Mouse (Mus musculus) cerebellum, adult 18-20 months (tissue): ENCODE measurements around the gene 1700001K19Rik.
"Not testable (repeated sequence)": the region's sequence is repeated elsewhere in the genome, so short reads cannot be mapped to it uniquely, and the experiment has no call there.

Source experiments
- DNase-seq, 2 experiments: peaks; one replicate each; pipeline ENCODE4 v3.0.0; 2021

1700001K19Rik gene

DNA sequence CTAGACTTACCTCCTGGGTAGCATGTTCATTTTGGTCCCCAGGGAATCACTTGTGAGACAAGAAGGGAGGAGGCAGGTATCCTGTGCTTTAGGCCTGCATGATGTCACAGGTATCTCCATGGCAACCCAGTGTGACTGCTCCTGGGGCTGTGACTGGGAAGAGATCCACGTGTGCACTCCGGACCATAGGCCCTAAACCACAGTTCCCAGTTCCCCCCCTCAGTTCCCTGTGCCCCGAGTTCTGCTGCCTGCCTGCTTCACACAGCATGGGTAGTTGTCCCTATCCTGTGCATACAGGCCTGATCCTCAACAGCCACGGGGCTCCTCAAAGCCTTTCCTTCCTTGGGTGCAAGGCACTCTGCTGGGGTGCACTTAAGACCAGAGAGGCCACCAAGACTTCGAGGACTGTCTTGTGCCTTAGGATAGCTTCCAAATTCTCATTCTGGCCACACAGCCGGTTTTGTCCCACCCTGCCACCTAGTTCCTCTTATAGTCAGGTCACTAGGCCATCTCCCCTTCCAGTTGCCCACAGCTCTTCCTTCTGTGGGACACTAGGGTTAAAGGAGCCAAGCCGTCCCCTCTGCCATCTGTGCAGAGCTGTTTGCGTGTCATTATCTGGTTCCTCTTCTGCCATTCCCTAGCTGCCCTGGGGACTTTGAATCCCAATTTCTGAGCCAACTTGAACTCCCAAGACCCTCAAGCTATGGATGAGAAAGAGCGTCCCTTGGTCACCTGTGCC is at the start of gene 1700001K19Rik:
1700001K19Rik (minus strand) TSS at position 59 of the 739 bp plus-strand sequence.
- no peak for DNase-seq

DNA sequence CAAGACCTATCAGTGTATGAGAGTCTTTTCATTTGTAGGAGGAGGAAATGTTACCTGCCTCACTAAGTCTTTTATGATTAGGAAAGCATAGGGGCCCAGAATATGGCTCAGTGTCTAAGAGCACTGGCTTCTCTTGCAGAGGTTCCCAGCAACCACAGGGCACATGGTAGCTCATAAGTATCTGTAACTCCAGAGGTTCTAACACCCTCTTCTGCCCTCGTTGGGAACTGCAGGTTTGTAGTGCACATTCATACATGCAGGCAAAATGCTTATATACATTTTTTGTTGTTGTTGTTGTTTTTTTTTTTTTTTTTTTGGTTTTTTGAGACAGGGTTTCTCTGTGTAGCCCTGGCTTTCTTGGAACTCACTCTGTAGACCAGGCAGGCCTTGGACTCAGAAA is 44.0 kb upstream of the 1700001K19Rik start:
- no peak for DNase-seq

DNA sequence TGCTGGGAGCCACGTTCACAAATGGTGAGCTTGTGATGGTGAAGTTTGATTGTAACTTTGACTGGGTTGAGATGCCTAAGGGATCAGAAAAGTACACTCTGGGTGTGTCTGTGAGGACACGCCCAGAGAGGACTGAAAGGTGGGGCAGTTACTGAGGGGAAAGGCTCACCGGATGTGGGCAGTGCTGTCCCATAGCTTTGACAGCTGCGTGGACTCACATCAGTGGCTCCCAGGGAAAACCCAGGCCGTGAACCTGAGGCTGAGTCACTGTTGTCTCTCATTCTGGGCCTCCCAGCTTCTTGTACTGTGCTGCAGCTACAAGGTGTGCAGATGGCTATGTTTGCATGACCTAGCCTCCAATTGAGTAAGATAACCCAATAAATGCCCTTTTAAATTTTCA is 43.1 kb upstream of the 1700001K19Rik start:
- DNase-seq: no peak

DNA sequence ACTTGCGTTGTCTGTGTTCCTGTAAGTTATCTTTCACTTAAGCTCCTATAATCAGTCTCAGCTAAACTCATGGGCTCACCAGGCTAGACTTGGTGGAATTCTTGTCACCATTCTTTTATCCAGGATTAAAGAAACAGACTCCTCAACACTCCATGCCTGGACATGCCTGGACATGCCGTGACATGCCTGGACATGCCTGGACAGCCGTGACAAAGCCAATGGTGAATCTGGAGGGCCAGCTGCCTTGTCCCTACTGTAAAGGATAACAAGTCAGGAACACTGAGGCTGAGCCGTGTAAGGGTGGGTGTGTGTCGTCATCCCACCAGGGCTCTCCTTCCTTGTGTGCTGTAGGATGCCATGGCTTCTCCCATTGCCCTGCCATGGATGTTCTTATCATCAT is 42.6 kb upstream of the 1700001K19Rik start:
- no peak for DNase-seq

DNA sequence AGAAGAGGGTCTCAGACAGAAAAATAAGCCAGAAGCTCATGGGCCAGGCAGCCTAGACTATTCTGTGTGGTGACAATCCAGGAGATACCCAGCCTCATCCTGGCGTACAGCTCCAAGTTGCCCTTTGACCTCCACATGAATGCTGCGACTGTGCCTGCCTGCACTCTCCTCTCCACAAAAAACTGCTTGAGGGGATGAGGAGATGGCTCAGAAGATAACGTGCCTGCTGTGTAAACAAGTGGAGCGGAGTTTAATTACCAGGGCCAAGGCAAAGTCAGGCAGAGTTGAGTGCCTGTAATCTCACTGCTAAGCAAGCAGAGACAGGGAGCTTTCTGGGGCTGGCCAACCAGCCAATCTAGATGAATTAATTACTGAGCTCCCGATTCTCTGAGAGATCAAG is 33.6 kb upstream of the 1700001K19Rik start:
- DNase-seq: no peak

DNA sequence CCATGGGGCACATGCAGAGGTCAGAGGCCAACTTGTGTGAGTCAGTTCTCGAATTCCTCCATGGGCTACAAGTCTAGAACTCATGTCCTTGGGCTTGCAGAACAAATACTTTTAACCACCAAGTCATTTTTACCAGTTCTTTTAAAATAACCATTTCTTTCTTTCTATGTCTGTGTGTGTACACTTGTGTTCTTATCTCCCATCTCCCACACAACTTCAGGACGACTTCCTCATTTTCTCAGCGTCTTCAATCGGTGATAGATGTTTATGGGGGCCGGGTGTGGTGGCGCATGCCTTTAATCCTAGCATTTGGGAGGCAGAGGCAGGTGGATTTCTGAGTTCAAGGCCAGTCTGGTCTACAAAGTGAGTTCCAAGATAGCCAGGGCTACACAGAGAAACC is 31.8 kb upstream of the 1700001K19Rik start:
- DNase-seq: no peak

DNA sequence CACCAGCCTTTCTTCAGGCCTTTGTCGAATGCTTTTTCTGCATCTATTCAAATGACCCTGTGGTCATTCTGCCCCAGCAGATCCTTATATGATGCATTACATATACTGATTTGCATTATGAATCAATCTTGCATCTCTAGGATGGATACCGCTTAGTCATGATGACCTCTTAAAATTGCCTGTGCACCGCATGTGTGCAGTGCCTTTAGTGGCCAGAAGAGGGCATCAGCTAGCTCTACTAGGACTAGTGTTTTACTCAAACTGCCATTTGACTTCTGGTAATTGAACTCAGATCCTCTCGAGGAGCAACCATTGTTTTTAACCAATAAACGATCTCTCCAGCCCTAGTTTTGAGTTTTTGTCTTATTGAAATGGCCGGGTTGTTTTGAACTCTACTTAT is 31.4 kb upstream of the 1700001K19Rik start:
- no peak for DNase-seq

DNA sequence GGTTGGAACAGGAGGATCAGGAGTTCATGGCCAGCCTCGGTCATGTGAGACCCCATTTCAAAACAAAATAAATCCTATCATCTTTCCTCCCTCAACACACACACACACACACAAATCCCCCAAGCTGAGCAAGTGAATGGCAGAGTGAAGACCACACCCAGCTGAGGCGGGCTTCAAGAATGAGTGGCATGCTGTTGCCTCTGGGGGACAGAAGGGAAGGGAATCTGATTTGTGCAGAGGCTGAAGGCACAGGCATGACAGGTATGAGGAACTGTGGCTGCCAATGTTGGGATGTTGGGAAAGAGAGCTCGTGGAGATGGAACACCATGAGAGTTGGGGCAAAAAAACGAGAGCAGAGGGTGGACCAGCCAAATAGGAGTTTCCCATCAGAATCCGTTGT is 28.9 kb upstream of the 1700001K19Rik start:
- DNase-seq: no peak

DNA sequence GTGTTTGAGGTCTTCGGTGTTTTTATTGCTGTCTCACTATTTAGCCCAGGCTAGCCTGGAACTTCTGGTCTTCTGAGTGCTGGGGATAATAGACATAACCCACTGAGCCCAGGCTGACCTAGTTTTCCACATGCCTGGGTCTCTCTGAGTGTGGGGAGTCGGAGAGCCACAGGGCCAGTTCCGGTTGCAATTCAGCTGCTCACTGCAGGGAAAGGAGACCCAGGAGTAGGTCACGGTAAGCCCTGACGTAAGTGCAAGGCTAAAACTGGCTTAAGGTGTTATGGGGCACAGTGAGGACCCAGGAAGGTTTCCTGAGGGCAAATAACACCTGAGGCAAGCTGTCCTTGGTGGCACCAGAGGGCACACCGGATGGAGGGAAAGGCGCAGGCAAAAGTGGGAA is 25.0 kb upstream of the 1700001K19Rik start:
- DNase-seq: no peak

DNA sequence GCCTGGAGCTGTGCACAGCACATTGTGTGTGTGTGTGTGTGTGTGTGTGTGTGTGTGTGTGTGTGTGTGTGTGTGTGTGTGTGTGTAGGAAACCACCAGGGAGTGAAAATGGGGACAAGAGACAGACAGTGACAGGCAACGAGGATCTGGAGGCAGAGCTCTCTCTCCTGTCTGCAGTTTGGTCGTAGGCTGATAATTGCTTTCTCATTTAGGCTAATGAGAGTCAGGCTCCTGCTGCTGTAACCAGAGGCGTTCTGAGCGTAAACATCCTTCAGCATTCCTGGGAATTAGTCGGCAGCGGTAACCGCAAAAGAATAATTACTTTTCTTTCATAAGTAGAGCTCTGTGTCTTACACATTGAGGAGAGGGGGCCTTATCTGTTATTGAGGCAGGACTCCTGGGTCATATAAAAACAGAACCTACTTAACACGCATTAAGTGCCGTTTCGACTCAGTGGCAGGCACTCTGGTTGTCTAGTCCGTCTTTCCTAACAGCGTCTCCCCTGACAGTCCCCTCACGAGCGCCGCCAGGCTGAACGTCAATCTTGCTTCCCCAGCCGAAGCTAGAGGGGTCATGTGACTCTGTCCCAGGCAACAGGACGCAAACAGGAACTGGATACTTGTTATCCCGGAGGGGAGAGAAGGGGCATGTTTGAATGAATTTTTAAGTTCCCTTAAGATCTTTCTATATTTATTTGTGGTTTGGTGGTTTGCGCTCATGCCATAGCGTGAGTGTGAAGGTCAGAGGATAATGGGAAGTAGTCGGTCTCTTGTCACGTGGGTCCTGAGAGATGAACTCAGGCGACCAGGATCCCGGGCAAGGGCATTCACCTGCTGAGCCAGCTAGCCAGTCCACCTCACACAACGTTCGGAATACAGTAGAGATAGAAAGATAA is 24.2 kb upstream of the 1700001K19Rik start:
- DNase-seq: peak; percentile 53 to 54

DNA sequence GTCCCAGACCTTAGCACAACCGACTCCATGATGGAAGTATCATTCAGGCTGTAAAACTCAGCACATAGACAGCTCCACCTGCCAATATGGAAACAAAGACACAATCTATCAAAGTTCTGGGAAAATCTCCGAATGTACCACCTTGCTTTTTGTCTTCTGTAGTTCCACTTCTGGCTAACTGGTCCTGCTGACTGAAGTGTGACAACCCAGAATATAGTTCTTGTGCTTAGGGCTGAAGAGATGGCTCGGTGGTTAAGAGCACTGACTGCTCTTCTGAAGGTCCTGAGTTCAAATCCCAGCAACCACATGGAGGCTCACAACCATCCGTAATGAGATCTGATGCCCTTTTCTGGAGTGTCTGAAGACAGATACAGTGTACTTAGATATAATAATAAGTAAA is 23.0 kb upstream of the 1700001K19Rik start:
- DNase-seq: not testable (repeated sequence)

DNA sequence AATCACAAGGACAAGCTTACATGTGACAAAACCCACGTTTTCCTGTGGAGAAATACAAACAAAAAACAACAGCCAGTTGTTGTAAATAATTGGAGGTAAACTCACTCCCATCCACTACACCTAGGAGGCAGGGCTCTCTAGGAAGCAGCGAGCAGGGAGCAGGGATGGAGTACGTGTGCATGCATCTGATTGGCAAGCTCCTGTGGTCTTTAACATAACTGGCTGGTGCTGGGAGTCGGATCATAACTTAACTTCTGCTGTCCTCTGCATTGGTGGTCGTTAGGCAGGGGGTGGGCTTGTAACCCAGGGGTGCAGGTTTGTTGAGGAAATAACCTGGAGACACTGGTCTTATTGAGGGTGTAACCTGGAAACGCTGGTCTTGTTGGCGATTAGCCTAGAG is 21.3 kb upstream of the 1700001K19Rik start:
- DNase-seq: no peak

DNA sequence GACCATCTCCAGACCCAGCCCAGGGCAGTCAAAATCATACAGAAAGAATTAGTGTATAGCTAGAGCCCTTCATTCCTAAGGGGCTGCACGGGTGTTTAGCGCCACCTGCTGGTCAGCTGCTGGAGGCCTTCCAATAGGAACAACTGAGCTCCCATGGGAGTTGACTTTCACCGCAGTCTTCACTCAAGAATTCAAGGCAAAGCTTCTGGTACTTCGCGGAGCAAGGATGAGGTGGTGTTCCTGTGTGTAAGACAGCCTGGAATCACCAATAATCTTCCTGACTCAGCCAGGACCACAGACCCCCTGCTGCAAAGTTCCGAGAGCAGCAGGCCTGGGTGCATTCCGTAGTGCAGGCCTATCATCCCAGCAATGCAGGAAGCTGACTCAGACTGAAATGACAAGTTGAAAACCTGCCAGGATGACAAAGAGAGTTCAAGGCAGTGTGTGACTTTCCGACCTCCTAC is 20.6 kb upstream of the 1700001K19Rik start:
- DNase-seq: peak; percentile 82 to 87

DNA sequence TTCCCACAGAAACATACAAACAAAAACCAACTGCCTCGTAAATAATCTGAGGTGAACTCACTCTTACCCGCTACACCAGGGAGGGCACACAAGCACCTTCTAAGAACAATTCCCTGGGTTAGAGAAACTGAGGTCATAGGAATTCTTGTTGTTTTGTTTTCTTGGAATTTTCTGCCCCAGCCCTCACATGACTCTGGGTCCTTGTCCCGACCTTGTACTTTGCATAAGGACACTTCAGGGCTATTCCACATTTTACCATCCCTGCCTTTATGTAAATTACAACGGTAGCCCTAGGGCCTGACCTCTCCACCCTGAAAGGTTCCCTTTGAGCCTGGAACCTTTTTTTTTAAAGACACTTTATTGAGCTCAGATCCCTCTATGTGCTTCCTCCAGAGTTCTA is 20.1 kb upstream of the 1700001K19Rik start, which contains the start of gene Hsp90aa1:
Hsp90aa1 (minus strand) TSS at position 173 of the 400 bp plus-strand sequence.
- no peak for DNase-seq

DNA sequence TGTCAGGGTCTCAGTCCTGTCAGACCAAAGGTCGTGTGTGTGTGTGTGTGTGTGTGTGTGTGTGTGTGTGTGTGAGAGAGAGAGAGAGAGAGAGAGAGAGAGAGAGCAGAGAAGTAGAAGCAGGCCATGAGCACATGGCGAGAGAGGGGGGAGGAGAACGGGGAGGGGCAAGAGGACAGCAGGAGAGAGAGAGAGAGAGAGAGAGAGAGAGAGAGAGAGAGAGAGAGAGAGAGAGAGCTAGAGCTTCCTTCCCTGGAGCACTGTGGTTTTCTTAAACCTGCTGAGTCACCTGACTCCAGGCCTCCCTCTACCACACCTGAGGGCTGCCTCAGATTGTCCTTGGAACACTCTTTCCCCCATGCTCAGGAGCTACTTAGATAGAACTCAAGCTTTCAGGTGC is 18.9 kb upstream of the 1700001K19Rik start:
- DNase-seq: not testable (repeated sequence)

DNA sequence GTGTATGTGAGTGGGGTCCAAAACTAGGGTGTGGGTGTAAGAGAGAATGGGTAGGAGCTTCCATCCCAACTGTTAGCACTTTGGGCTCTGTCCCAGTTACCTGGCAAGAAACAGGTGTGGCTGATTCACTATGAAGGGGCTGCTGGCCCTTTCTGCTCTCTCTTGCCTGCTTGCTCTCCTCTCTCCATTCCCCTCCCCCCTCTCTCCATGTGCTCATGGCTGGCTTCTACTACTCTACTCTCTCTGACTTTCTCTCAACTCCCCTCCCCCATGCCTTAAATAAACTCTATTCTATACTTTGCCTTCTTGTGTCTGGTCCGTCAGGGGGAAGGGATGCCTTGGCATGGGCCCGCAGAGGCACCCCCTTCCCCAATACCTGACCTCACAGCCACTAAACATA is 18.3 kb upstream of the 1700001K19Rik start:
- no peak for DNase-seq

DNA sequence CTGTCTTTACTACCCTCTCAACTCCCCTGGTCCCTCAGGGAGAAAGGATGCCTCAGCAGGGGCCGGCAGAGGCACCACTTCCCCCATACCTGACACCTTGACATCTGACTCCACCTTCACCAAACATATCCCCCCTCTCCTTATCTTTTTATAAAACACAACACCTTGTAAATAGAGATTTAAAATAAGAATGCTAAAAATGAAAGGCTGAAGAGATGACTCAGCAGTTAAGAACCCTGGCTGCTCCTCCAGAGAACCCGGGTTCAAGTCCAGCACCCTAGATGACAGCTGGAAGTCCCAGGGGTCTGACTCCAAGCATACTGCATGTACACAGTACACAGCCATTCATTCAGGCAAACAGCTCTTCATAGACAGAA is 16.7 kb upstream of the 1700001K19Rik start:
- DNase-seq: no peak

DNA sequence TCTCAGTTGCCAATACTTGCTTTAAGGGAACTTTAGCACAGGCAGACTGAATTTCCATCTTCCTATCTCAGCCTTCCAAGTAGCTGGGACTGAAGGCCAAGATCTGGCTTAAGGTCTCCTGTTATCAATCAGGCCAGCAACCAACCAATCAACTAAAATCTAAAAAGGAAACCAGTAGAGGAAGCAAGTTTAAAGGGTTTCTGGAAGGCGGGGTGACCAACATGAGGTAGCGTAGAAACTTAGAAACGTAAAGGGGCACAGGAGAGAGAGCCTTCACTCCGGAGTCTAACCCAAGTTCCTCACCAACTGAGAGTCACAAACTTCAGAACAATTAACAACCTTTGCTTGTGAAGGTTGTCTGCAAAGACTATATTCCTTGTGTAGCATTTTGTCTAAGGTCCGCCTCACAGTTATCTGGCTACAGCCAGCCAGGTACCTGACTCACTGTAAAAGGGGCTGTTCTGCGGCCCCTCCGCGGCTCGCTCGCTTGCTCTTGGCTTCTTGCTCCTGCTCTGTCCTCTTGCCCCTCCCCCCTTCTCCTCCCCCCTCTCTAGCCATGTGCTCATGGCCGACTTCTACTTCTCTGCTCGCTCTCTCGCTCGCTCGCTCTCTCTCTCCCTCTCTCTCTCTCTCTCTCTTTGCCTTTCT is 16.2 kb upstream of the 1700001K19Rik start:
- DNase-seq: no peak

DNA sequence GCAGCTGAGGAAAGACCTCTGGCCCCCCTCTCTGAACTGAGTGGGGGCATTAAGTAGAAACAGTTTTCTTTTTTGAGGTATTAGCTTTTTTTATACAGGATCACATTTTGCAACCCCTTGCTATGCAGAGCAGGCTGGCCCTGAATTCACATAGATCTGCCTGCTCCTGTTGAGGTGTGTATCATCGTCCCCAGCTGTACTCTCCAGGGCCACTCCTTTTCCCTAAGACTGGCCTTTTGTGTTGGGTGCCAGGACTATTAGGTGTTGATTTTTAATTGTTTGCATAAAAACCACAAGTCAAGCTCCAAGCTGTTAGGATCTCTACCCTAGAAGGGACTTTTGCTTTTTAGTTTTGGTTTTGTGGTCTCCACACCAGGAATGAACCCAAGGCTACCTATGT is 15.7 kb upstream of the 1700001K19Rik start:
- DNase-seq: no peak

DNA sequence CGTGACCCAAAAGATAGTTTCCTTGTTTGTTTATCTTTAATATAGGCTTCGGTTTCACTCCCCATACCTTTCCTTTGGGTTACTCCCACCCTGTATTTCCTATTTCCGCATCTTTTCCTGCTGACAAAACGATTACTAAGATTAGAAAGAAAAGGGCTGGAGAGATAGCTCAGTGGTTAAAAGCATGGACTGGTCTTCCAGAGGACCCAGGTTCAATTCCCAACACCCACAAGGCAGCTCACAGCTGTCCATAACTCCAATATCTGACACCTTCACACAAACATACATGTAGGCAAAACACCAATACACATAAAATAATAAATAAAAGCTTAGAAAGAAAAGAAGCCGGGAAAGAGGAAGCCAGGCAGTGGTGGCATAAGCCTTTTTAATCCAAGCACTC is 15.0 kb upstream of the 1700001K19Rik start:
- no peak for DNase-seq

DNA sequence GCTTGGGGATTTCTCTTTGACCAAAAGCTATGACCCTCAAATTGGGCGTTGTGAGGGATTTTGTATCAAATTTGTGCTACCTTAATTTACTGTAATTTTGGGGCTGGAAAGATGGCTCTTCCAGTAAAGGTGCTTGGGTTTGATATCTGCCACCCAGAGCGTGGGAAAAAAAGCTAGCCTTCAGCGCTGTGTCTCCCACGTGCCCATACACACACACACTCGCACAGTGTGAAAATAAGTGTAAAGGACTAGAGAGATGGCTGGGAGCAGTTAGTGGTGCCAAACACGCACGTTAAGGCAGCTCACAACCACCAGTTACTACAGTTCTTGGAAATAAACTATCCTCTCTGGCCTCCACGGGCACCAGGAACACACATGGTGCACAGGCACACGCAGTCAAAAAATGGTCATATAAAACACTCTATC is 14.6 kb upstream of the 1700001K19Rik start:
- peak in 1 of 2 experiments; percentile 24 for DNase-seq

DNA sequence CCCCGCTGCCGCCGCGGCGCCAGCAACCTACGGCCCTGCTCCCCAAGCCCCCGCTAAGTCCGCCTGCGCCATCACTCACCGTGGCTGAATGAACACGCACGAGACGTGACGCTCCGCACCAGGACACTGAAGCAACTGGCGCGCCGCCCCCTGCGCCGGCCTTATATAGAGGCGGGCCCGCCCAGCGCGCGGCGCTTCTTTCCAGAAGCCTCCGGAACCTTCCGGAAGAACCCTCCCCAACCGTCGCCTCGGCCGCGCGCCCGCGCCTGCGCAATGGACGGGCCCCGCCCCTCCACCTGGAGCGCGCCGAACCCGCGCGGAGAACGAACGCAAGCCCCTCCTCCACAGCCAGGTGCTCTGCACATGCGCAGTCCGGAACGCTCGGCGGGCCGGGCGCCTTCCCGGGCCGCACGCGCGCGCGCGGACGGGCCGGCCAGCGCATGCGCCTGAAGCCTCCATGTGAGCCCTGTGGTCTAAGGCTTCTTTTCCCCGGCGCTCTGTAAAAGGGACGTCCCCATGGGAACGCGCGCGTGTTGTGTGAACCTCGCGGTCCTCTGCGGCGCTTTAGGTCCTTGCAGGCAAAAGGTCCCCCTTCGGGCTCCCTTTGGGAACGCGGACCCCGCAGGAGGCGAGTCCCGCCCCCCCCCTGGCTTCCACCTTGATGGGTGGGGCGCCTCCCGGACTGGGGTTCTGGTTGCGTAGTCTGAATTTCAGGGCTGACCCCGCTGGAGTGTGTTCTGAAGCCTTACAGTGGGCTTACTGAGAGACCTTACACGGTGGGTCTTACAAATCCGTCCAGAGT is 14.0 kb upstream of the 1700001K19Rik start:
- DNase-seq: peak; percentile 94 to 100
